Comparison of ENCODE assay signal across 9 mouse cellular contexts in genomic region chrX:163549666-163550065, GRCm38 (mm10). TPM values are rescaled to one million over a fixed set of nuclear protein-coding genes. Genes with fewer than 3 reads are reported as not detected.
DNase-seq lines count a peak whose midpoint lies in the region; ATAC-seq and TF ChIP-seq lines count a peak whose summit lies in the region.
"Had no signal": no experiment of that assay in that cellular context is flagged by ENCODE, and none has a peak within 500 bp of the region (broad histone marks: within the 10 kb centered on the region; RNA-seq: fewer than 3 reads in every experiment).

Gene Grpr (minus strand): TSS chrX:163549677.

- no peaks in the 10 kb centered on the region for H3K36me3 ChIP-seq in liver, embryonic 11.5 days (ENCODE audit: control insufficient read depth, insufficient read depth, low read length)
- H3K36me3 ChIP-seq in neural tube, embryonic 12.5 days = no peaks in the 10 kb centered on the region
- H3K36me3 ChIP-seq: embryonic facial prominence, embryonic 15.5 days had no signal

- DNase-seq in A20 (ENCODE audit: low read depth, low spot score) (peak; percentile 22), NIH3T3 (ENCODE audit: low read depth) (peak; percentile 84)
- peak; percentile 12 to 38 for DNase-seq in heart, postnatal 14 days
- DNase-seq in kidney, postnatal 25 days = peak; percentile 53 to 57
- no peak for DNase-seq in liver, embryonic 11.5 days (ENCODE audit: low spot score)
- DNase-seq in yolk sac, embryonic 10.5 days (ENCODE audit: low spot score) = peak; percentile 18

- peak; percentile 62 for ATAC-seq in liver, embryonic 11.5 days (replicated peaks; ENCODE audit: low FRiP score)
- peak; percentile 87 for ATAC-seq in neural tube, embryonic 12.5 days (ENCODE audit: low FRiP score, low read depth)

- no peak within 1 kb of the TSS for H3K9ac ChIP-seq in liver, embryonic 11.5 days (ENCODE audit: low read depth, low read length)
- no peak within 1 kb of the TSS for H3K9ac ChIP-seq in neural tube, embryonic 12.5 days
- H3K9ac ChIP-seq: embryonic facial prominence, embryonic 15.5 days had no signal

- H3K9me3 ChIP-seq in liver, embryonic 11.5 days (ENCODE audit: control insufficient read depth, low read length) = no peaks in the 10 kb centered on the region
- H3K9me3 ChIP-seq in neural tube, embryonic 12.5 days = no peaks in the 10 kb centered on the region
- H3K9me3 ChIP-seq: embryonic facial prominence, embryonic 15.5 days had no signal

- no peak within 1 kb of the TSS for H3K4me2 ChIP-seq in liver, embryonic 11.5 days
- no peak within 1 kb of the TSS for H3K4me2 ChIP-seq in neural tube, embryonic 12.5 days (replicated peaks)
- H3K4me2 ChIP-seq: embryonic facial prominence, embryonic 15.5 days had no signal

- 0 out of 2 replicates have a peak, but pooled peaks cover 3% of the 10 kb centered on the region for H3K27me3 ChIP-seq in liver, embryonic 11.5 days (replicated peaks; ENCODE audit: control insufficient read depth, insufficient read depth, low read length)
- no peaks in the 10 kb centered on the region for H3K27me3 ChIP-seq in neural tube, embryonic 12.5 days (replicated peaks)

- H3K27ac ChIP-seq in cortical plate, adult 2 months (ENCODE audit: insufficient read depth, low read length) = no peak within 1 kb of the TSS
- H3K27ac ChIP-seq in liver, embryonic 11.5 days (ENCODE audit: low read depth, low read length) = no peak within 1 kb of the TSS
- H3K27ac ChIP-seq in neural tube, embryonic 12.5 days = no peak within 1 kb of the TSS
- H3K27ac ChIP-seq: embryonic facial prominence, embryonic 15.5 days had no signal

- no peak for TF ChIP-seq POLR2A in cortical plate, adult 2 months (IDR thresholded peaks at IDR 0.05; ENCODE audit: extremely low read depth, insufficient read depth, low read length)

- intact Hi-C loops in heart, postnatal 14 days (cut with DNase I) = loop anchor here (10.0 kb wide), 1 partner anchor 515 kb away; no protein-coding TSS in a partner anchor

- TF ChIP-seq CTCF in cortical plate, adult 2 months (IDR thresholded peaks at IDR 0.05; ENCODE audit: extremely low read depth, insufficient read depth, low read length) = peak; percentile 27; the same call in 1 of the 2 replicates

- no peak within 1 kb of the TSS for H3K4me3 ChIP-seq in cortical plate, adult 2 months (ENCODE audit: insufficient read depth, low read length)
- H3K4me3 ChIP-seq in liver, embryonic 11.5 days (ENCODE audit: low read depth, low read length) = no peak within 1 kb of the TSS
- no peak within 1 kb of the TSS for H3K4me3 ChIP-seq in neural tube, embryonic 12.5 days
- H3K4me3 ChIP-seq: embryonic facial prominence, embryonic 15.5 days had no signal

- 19% methylated on average over 7 of the region's 7 CpGs for WGBS in liver, embryonic 11.5 days
- 23% methylated on average over 7 of the region's 7 CpGs for WGBS in neural tube, embryonic 12.5 days

- no peaks in the 10 kb centered on the region for H3K4me1 ChIP-seq in cortical plate, adult 2 months (ENCODE audit: control insufficient read depth, insufficient read depth, low read length)
- H3K4me1 ChIP-seq in liver, embryonic 11.5 days (replicated peaks; ENCODE audit: control insufficient read depth, insufficient read depth, low read length) = no peaks in the 10 kb centered on the region
- no peaks in the 10 kb centered on the region for H3K4me1 ChIP-seq in neural tube, embryonic 12.5 days
- H3K4me1 ChIP-seq: embryonic facial prominence, embryonic 15.5 days had no signal

RNA-seq across cellular contexts. Expression of gene Grpr, which starts in this region (rescaled TPM):
- polyA plus RNA-seq in cortical plate, adult 2 months (2012; rRNA removed) = 0.40 and 0.50 TPM in 2 replicates
- total RNA-seq in heart, postnatal 14 days (2021) = not detected
- polyA plus RNA-seq in liver, embryonic 11.5 days (2014; fragmentation: Nextera tagmentation; extraction: Ambion mirVana) = not detected in 2 replicates
- 0.16 and 0.20 TPM in 2 replicates for polyA plus RNA-seq in neural tube, embryonic 12.5 days (2016; fragmentation: Nextera tagmentation; extraction: Ambion mirVana)

Comparison
In these comparisons a context has a peak if more than half of its experiments do, and no peak if none do; other contexts are left out.
1. Peak in DNase-seq in heart, postnatal 14 days; RNA of the gene not detected or under 1 TPM.
2. Peak in ATAC-seq in liver, embryonic 11.5 days; RNA of the gene not detected or under 1 TPM.
3. Peak in ATAC-seq in neural tube, embryonic 12.5 days; RNA of the gene not detected or under 1 TPM.